Mouse (Mus musculus) thymus, adult 2 months (tissue): ENCODE data around the gene Col25a1. TPM values are rescaled to one million over a fixed set of nuclear protein-coding genes. Genes with fewer than 3 reads are reported as not detected.

ENCODE experiments used
- DNase-seq: peaks from one replicate; pipeline ENCODE4 v3.0.0; 2021
- H3K27ac ChIP-seq: fragments of 200-500 bp; 2 replicates; pipeline ENCODE4 v1.5.1; 2012; ENCODE audit warnings: low read length, control low read depth; ENCODE audit not compliant: control insufficient read depth, insufficient read depth
- H3K27me3 ChIP-seq: fragments of 200-500 bp; 2 replicates; pipeline ENCODE4 v1.6.1; 2012; ENCODE audit warnings: mild to moderate bottlenecking, low read length, moderate library complexity, mixed read lengths; ENCODE audit not compliant: control insufficient read depth, insufficient read depth
- H3K36me3 ChIP-seq: fragments of 200-500 bp; 2 replicates; pipeline ENCODE4 v1.6.1; 2012; ENCODE audit warnings: mild to moderate bottlenecking, low read length, moderate library complexity; ENCODE audit not compliant: control insufficient read depth, insufficient read depth
- H3K4me1 ChIP-seq: fragments of 200-500 bp; replicated peaks from 2 replicates; pipeline ENCODE4 v1.6.1; 2012; ENCODE audit warnings: low read length; ENCODE audit not compliant: control insufficient read depth, insufficient read depth
- H3K4me3 ChIP-seq: fragments of 200-500 bp; 2 replicates; pipeline ENCODE4 v1.5.1; 2012; ENCODE audit warnings: mild to moderate bottlenecking, low read length, control low read depth, moderate library complexity; ENCODE audit not compliant: control insufficient read depth, insufficient read depth
- CTCF ChIP-seq: fragments of 200-500 bp; IDR thresholded peaks from 2 replicates; pipeline ENCODE4 v1.5.1; 2012; ENCODE audit warnings: mild to moderate bottlenecking, control low read depth, low read length, moderate library complexity, borderline replicate concordance; ENCODE audit not compliant: control insufficient read depth, poor library complexity, insufficient read depth; ENCODE audit errors: extremely low read depth
- POLR2A ChIP-seq: fragments of 200-500 bp; IDR thresholded peaks from 2 replicates; pipeline ENCODE4 v1.6.1; 2012; ENCODE audit warnings: mild to moderate bottlenecking, low read length, control low read depth, moderate library complexity; ENCODE audit not compliant: control insufficient read depth, poor library complexity, insufficient read depth; ENCODE audit errors: extremely low read depth
- WGBS: fragments of 180-500 bp; shearing (Covaris S2); methylation state at CpG from one replicate; pipeline ENCODE4 v1.1.7; 2018; 5-methylcytosine and 5-hydroxymethylcytosine counted together
- polyA plus RNA-seq: library from polyadenylated mRNA; depleted of rRNA; stranded (reverse); fragments of >200 nt; gene quantifications from 2 replicates; pipeline ENCODE4 v1.2.3, GENCODE M21; 2012

Gene Col25a1
- polyA plus RNA-seq, 1 experiment: not detected

DNA sequence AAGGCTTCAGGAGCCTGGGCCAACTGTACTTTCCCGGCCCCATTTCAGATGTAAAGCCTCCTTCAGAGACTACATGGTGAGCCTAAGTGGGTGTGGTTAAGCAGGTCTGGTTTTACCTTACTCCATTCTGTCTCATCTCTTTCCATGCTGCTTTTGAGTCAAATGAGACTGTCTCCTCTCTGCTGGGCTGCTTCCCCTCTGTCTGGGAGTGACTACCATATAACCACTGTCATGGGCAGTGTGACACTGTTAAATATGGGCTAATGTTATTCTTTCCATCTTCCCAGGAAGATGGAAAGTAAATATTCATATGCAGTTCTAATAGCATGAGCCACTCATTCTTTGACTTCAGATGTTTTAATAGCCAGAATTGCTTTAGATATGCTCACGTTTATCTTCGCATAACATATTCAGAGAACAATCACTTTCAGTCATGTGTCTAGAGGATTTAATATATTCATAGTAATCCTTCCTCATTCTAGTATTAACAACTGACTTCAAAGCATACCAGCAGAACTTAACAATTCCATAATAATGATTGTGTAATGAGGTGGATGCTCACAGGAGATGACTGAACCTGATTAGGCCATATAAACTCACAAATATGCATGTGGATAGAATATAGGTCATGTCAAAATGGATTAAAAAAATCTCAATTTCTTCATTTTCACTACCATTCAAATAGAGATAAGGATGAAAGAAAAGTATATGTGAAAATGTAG lies 243.5 kb downstream of the Col25a1 start:
- Histone ChIP-seq H3K36me3 (no peaks in the 10 kb centered on the region), H3K27me3 (no peaks in the 10 kb centered on the region), H3K4me1 (no peaks in the 10 kb centered on the region), H3K27ac (no peak overlapping the region), H3K4me3 (no peak overlapping the region)
- TF ChIP-seq CTCF (no peak), POLR2A (no peak)
- WGBS: 98% methylated on average over 3 of the region's 3 CpGs
- DNase-seq: no peak

DNA sequence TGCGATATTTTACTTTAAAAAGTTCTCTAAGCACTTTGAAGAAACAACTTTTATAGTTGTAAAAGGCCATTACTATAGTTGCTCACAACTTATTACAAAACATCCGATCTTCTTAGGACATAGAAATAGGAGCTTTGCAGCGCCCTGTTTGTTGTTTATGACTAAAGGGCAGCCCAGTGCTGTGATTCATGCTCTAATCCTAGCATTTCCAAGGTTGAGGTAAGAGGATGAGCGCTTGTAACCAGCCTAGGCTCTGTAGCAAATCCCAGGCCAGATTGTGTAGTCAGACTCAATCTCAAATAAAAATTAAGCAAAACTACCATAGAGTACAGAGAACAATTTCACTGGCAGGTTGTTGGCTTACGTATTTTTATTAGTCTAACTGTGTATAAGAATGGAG lies 246.5 kb downstream of the Col25a1 start:
- Histone ChIP-seq H3K4me1 (no peaks in the 10 kb centered on the region), H3K36me3 (no peaks in the 10 kb centered on the region), H3K27me3 (no peaks in the 10 kb centered on the region), H3K27ac (no peak overlapping the region), H3K4me3 (no peak overlapping the region)
- WGBS: 95% methylated on average over 5 of the region's 5 CpGs
- TF ChIP-seq POLR2A (no peak), CTCF (no peak)
- no peak for DNase-seq

DNA sequence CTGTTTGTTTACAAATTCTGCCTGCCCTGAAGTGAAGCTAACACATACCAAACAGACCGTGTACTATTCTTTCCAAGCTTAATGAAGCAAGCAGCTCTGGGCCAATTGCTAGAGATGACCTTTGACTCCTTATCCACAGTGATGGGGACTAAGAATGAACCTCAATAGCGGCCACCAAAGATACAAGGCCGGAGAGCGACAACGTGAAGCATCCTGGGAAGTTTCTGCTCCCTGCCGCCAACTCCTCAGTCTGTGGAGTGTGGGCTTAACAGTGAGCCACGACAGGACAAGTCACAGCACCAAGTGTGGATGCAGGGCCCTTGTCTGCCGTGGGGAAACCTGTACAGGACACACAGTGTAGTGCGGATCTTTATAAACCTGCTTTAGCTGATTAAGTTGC lies 247.3 kb downstream of the Col25a1 start:
- DNase-seq: no peak
- H3K4me3 ChIP-seq: no peak overlapping the region
- H3K4me1 ChIP-seq: no peaks in the 10 kb centered on the region
- no peak overlapping the region for H3K27ac ChIP-seq
- no peaks in the 10 kb centered on the region for H3K27me3 ChIP-seq
- TF ChIP-seq POLR2A: no peak
- TF ChIP-seq CTCF: no peak
- 94% methylated on average over 9 of the region's 9 CpGs for WGBS
- H3K36me3 ChIP-seq: no peaks in the 10 kb centered on the region

DNA sequence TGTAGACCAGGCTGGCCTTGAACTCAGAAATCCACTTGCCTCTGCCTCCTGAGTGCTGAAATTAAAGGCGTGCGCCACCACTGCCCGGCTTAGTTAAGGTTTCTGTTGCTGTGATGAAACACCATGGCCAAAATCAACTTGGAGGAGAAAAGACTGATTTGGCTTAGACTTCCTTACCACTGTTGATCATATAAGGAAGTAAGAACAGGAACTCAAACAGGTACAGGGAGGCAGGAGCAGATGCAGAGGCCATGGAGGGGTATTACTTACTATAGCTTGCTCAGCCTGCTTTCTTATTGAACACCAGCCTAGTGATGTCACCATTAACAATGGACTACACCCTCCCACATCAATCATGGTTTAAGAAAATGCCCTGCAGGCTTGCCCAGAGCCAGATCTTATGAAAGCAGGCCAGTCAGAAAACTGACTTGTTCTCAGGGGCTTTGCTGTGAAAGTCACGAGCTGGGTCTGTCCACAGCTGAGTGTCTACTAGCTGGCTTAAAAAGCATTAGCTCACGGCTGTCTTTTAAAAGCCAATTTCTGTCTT lies 249.1 kb downstream of the Col25a1 start:
- WGBS: 94% methylated on average over 5 of the region's 5 CpGs
- Histone ChIP-seq H3K4me1 (no peaks in the 10 kb centered on the region), H3K27ac (no peak overlapping the region), H3K36me3 (no peaks in the 10 kb centered on the region), H3K4me3 (no peak overlapping the region), H3K27me3 (no peaks in the 10 kb centered on the region)
- DNase-seq: no peak
- TF ChIP-seq CTCF (no peak), POLR2A (no peak)

GRCm38 (mm10) chr3:130381691-130382090 lies 250.4 kb downstream of the Col25a1 start:
- H3K4me1 ChIP-seq: no peaks in the 10 kb centered on the region
- H3K27me3 ChIP-seq: no peaks in the 10 kb centered on the region
- H3K4me3 ChIP-seq: no peak overlapping the region
- no peak for DNase-seq
- no peak overlapping the region for H3K27ac ChIP-seq
- WGBS: 93% methylated on average over 5 of the region's 5 CpGs
- TF ChIP-seq CTCF (no peak), POLR2A (no peak)
- no peaks in the 10 kb centered on the region for H3K36me3 ChIP-seq

DNA sequence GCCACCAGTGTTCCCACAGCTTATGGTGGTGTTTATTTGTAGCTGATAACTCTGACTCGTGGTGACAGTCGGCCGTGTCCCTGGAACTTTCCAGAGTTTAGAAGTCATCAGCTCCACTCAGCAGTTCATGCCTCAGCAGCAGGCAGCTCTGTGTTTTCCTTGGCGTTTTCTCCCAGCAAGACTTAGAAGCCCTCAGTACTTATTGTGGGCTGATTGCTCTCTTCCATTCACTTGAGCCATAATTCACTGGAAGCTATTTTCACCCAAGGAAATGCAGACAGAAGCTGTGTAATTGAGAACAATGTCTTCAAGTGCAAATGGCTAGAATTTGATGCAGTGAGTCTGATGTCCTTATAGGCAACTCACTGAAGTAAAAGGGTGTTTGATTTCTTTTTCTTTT lies 254.6 kb downstream of the Col25a1 start:
- no peak overlapping the region for H3K4me3 ChIP-seq
- no peak overlapping the region for H3K27ac ChIP-seq
- no peaks in the 10 kb centered on the region for H3K36me3 ChIP-seq
- no peaks in the 10 kb centered on the region for H3K27me3 ChIP-seq
- 92% methylated on average over 4 of the region's 4 CpGs for WGBS
- DNase-seq: no peak
- TF ChIP-seq POLR2A: no peak
- TF ChIP-seq CTCF: no peak
- H3K4me1 ChIP-seq: no peaks in the 10 kb centered on the region
